Mouse (Mus musculus): Measurements from ENCODE around the gene Cd3eap.

Cd3eap gene

DNA sequence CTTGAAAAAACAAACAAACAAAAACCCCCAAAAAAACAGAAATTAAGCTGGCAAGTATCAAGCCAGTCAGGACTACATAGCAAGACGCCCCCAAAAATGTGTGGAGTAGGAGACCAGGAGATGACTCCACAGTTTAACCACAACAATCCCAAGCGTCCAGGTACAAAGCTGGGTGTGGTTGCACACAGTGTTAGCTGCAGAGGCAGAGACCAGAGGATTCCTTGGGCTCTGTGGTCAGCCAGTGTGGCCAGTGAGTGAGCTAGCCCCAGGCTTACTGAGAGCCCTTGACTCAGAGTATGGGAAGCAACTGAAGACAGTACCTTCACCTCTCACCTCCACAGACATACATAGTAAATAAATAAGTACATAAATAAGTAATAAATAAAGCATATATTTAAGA lies 27.4 kb downstream of the Cd3eap start:
- no peak for DNase-seq

GRCm38 (mm10) chr7:19328425-19328824 lies 30.9 kb downstream of the Cd3eap start:
- no peak for DNase-seq

DNA sequence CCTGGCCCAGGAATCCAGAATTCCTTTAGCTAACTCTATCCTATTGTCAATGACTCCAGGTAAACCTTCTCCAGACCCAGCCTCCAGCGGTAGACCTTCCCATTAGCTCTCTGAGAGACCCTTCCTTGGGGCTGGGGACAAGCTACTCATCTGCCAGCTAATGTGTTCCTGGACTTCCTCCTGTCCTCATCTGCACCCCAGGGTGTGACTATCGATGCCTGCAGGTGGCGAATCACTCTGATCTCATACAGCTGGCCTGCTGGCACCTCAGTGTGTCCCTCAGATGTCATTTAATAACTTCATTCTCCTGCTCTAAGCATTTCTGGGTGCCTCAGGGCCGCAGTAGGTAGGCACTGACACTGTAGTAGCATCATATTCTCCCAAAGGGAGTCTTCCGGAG lies 31.5 kb downstream of the Cd3eap start:
- DNase-seq: no peak

GRCm38 (mm10) chr7:19327128-19327527 lies 32.2 kb downstream of the Cd3eap start:
- peak; percentile 79 to 83 for DNase-seq

DNA sequence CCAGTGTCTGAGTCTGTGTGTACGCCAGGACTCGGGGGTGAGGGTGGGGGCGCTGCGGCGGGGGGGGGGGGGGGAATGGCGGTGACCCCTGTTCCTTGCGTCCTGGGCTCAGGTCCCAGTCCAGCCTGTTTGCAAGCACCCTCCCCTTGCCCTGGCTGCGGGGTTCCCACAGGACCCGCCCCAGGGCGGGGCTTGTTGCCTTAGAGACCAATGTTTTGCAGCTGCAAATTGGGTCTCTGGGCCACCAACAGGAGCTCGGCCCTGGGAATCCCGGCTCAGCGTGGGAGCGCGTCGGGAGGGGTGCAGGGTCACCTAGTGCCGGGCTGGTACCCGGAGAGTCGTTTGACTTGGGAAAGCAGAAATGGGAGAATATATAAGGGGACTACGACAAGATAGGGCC lies 32.9 kb downstream of the Cd3eap start:
- peak; percentile 55 to 70 for DNase-seq

DNA sequence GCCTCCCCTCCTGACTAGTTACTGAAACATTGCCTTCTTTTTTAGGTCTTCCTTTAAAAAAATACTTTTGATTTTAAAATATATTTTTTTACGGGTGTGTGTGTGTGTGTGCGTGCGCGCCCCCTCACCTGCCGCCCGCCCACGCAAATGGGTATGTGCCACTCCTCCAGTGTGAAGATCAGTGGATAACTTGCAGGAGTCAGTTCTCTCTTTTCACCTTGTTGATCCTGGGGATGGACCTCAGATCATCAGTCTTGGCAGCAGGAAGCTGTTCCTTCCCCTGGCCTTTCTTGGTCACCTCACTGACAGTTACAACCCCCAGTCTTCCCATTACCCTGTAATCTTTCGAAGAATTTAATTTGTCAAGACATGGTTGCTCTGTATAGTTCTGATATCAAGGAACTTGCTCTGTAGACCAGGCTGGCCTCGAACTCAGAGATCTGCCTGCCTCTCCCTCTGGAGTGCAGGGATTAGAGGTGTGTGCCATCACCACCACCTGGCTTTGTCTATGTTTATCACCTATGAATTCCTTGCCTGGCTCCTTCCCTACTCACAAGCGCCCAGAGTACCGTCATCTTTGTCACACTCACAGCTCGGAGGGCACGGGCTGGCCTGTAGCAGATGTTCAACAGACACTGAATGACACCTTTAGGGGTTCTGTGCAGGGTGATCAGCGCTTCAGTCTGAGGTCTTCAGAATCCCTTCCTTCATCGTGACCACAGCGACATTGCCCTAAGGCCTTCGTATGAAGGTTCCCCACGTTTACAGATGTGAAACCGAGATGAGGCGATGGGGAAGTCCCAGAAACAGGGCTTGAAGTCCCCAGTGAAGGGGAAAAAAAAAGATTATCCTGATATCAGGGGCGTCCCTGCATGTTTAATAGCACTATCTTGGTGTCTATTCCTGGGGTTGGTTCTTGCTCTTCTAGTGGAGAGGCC lies 33.8 kb downstream of the Cd3eap start:
- no peak for DNase-seq

- DNase-seq: no peak
Observed at GRCm38 (mm10) chr7:19324221-19324620, 35.1 kb downstream of the Cd3eap start.

DNA sequence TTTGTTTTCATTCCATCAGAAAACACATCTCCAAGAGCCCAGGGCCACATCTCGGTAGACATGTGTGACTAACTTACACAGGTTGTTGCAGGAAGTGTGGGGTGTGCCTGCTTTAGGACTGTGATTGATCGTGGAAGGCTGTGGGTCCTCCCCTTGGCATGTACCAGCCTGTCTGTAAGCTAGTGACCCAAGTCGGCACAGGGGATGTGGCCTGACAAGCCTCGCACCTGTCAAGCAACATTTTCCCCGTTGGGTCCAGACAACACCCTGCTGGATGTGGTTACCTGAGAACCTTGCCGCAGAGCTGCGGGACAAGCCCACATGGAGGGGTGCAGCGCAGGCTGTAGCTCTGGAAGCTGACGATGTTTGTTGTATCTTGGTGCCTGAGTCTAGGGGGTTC lies 36.8 kb downstream of the Cd3eap start:
- no peak for DNase-seq

DNA sequence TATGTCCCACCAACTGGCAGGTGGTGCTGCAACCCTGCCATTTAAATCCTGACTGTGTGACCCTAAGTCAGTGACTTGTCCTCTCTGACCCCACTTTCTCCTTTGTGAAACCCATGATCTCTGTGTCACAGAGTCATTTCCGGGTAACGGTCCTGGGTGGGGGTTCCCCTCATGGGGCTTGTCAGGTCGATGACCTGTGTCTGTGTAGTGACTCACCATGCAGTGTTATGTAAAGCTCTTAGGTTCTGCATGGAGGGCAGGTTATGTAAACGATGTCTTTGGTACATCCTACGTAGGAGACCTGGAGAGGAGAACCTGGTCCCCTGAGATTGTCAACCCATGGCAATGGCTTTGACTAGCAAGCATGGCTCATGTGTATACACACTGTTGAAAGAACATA lies 37.8 kb downstream of the Cd3eap start:
- no peak for DNase-seq

- DNase-seq: no peak
Observed at GRCm38 (mm10) chr7:19320637-19321036, 38.6 kb downstream of the Cd3eap start.

- peak; percentile 91 to 95 for DNase-seq
Observed at GRCm38 (mm10) chr7:19319906-19320305, 39.4 kb downstream of the Cd3eap start.

GRCm38 (mm10) chr7:19319458-19319857 lies 39.8 kb downstream of the Cd3eap start:
- DNase-seq: no peak

- no peak for DNase-seq
Observed at GRCm38 (mm10) chr7:19318676-19319075, 40.6 kb downstream of the Cd3eap start.

GRCm38 (mm10) chr7:19318201-19318600 lies 41.1 kb downstream of the Cd3eap start:
- no peak for DNase-seq

GRCm38 (mm10) chr7:19316451-19317161 lies 42.7 kb downstream of the Cd3eap start:
- DNase-seq: no peak

- no peak for DNase-seq
Observed at GRCm38 (mm10) chr7:19314033-19314432, 45.2 kb downstream of the Cd3eap start.

GRCm38 (mm10) chr7:19311991-19312390 lies 47.3 kb downstream of the Cd3eap start:
- no peak for DNase-seq

- DNase-seq: peak; percentile 96
Observed at GRCm38 (mm10) chr7:19309884-19310641, 49.2 kb downstream of the Cd3eap start, which contains the start of gene Fosb. Gene Fosb, minus strand, starts transcription at chr7:19310051.

DNA sequence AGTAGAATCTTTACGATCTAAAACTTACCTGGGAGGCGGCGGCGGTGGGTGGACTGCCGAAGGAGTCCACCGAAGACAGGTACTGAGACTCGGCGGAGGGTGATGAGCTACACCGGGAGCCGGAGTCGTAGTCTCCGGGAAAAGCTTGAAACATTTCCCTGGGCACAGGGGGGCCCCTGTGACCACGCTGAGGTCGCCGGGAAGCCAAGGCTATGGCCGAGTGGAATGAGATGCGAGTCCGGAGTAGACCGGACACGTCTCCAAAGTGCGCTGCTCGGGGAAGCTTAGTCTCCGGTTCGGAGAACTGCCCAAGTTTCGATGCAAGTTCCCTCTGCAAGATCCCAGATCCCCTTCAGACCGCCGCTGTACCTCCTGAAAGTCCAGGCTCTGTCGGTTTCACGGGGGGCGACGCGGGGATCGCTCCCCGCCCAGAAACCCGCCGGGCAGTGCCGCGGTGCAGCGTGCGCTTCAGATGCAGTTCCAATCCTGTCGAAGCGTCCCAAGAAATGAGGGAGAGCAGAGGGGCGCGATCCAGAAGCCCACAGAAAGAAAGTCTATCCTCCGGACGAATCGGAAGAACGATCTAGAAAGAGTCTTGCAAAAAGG lies 49.9 kb downstream of the Cd3eap start:
- no peak for DNase-seq

- peak; percentile 94 to 98 for DNase-seq
Observed at GRCm38 (mm10) chr7:19308454-19309277, 50.6 kb downstream of the Cd3eap start.

DNA sequence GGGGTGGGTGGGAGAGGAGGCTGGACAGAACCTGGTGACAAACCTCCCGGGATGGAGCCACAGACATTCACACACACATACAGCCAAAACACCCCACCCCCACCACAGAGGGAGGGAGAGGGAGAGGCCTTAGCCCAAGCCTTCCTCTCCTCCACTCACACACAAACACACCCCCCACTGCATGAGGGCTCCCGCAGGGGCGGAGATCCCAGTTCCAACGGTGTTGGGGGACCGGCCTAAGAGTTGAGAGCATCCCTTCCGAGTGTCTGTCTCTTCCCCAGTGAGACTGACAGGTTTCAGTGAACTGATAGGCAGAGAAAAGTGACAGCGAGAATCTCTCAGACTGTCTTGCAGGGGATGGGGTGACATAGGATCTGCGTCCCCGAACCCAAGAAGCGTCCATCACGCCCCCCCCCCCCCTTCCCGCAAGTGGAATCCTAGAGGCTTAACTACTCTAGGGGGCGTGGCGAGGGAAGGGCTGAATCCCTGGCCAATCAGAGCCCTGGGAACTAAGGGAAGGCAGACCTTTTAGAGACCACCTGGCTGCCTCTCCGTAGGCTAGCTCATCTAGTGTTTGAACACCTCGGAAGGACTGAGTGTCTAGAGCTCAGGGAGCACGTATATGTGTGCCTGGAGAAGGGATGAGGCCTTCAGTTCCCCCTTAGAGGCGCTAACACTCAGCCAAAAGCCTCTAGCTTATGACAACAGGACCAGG lies 51.4 kb downstream of the Cd3eap start:
- peak; percentile 74 to 76 for DNase-seq

Measured in cerebellum, postnatal 36 days (tissue).